Mouse (Mus musculus): Measurements from ENCODE around the gene Chchd3. TPM values are rescaled to one million over a fixed set of nuclear protein-coding genes. Genes with fewer than 3 reads are reported as not detected.

The Chchd3 gene
- polyA plus RNA-seq (2012), result 107 and 123 TPM in 2 replicates

DNA sequence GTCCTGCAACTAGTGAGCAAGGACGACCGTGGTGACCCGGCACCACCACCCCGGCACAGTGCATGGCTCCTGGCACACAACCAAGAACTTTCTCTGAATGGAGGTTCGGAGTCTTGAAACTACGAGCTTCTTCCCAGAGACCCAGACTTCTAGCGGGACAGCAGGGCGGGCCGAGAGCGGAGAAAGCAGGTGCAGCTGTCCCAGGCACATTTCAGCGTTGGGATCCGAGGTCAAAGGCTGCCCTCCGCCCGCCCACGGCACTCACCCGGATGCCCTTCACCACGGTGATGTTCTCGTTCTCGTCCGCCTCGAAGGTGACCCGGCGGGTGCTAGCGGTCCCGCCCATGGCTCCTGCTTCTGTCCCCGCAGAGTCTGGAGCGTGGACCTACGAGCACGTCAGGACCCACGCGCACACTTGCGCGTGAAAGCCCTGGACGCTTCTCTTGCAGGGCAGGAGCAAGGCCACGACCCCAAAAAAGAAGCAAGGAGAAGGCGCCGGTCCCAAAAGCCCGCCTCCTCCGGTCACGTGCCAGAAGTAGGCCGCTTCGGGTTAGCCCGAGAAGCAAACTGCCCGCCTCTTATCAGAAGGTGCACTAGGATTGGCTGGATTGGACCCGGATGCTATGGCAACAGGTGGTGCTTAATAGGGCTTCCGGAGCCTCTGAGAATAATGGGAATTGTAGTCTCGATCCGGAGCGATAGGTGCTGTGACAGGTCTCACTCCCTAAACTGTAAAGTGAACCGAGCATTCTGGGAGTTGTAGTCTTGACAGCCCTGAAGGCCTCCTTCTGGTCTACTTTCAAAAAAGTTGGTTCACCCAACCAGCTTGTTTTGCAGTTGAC, at the start of gene Chchd3:
Chchd3 (minus strand) TSS at position 526 of the 842 bp plus-strand sequence.

Other genes starting within 250 kb of the Chchd3 start
- 4.8 and 6.4 TPM in 2 replicates for gene Exoc4, start 188.8 kb upstream of the Chchd3 start, polyA plus RNA-seq (2012)

Measured in megakaryocyte-erythroid progenitor cell, adult 5 weeks (primary cell).